Mouse (Mus musculus) heart, adult 2 months (tissue): ENCODE measurements at regions not wholly inside any gene's neighbourhood (a gene's known extent, or its start where the extent isn't known, plus 50 kb on each side); places are given as distances from the start of the nearest gene placed in this dataset.

Source experiments
- CTCF ChIP-seq: fragments of 200-600 bp; IDR thresholded peaks from 2 replicates; pipeline ENCODE4 v1.8.1; 2022; ENCODE audit warnings: antibody characterized with exemption, mild to moderate bottlenecking, moderate library complexity
- EP300 ChIP-seq: fragments of 200-500 bp; IDR thresholded peaks from 2 replicates; pipeline ENCODE4 v1.6.1; 2011; ENCODE audit warnings: low read depth, low read length, control low read depth; ENCODE audit not compliant: insufficient read depth
- POLR2A ChIP-seq: fragments of 200-500 bp; IDR thresholded peaks from 2 replicates; pipeline ENCODE4 v1.6.1; 2011; ENCODE audit warnings: mild to moderate bottlenecking, low read depth, low read length, control low read depth; ENCODE audit not compliant: insufficient read depth

GRCm38 (mm10) chr9:25683635-25684333 lies 202.4 kb downstream of the Eepd1 start:
- TF ChIP-seq EP300 (no peak), POLR2A (no peak), CTCF (no peak)
